Mouse (Mus musculus) megakaryocyte, embryonic 14.5 days (primary cell): ENCODE results near the gene Cxcl12.

Experiments
- FLI1 ChIP-seq: IDR thresholded peaks from 2 replicates; pipeline ENCODE4 v1.6.1; 2012; ENCODE audit warnings: low read length, inconsistent platforms, mixed read lengths
- GATA1 ChIP-seq: IDR thresholded peaks from 3 replicates; pipeline ENCODE4 v1.6.1; 2012; ENCODE audit warnings: mixed read lengths, low read length, inconsistent platforms, borderline replicate concordance

DNA sequence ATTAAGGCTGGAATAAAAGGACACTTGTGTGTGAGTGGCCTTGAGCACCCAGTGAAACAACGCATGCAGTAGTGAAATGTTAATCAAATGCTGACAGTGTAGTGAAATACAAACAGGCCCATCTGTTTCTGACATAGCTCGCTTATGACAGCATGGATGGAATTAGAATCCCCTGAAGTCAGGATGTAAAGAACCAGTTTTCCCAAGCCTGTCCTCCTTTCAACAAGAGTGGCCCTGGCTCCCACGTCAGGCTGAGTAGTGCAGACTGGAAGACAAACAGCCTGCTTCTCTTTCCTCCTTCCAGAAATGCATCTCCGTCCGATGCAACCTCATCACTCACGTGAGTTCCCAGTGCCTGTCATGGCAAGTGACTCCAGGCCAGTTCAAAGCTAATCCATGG is 42.2 kb downstream of the Cxcl12 start:
- TF ChIP-seq GATA1 = no peak
- no peak for TF ChIP-seq FLI1
